Mouse (Mus musculus) hindbrain, embryonic 14.5 days (tissue): ENCODE data around the gene Olfr653. TPM values are rescaled to one million over a fixed set of nuclear protein-coding genes. Genes with fewer than 3 reads are reported as not detected.

ENCODE experiments used
- ATAC-seq: fragments of 200-750 bp; cut with Nextera tagmentation; 2 replicates; pipeline ENCODE4 v1.8.0; 2017; ENCODE audit warnings: moderate number of reproducible peaks, mild to moderate bottlenecking, moderate TSS enrichment, moderate library complexity; ENCODE audit not compliant: low FRiP score
- DNase-seq: peaks from one replicate; pipeline ENCODE4 v3.0.0-alpha.2; 2015; ENCODE audit warnings: low spot score
- H3K27ac ChIP-seq: fragments of 300-500 bp; sonication (generic); 2 replicates; pipeline ENCODE4 v1.5.1; 2014; ENCODE audit warnings: mild to moderate bottlenecking, moderate library complexity
- H3K27me3 ChIP-seq: fragments of 300-500 bp; sonication (generic); 2 replicates; pipeline ENCODE4 v1.6.1; 2014; ENCODE audit warnings: mild to moderate bottlenecking, low read length, mixed read lengths; ENCODE audit not compliant: control insufficient read depth, insufficient read depth
- H3K36me3 ChIP-seq: fragments of 300-500 bp; sonication (generic); replicated peaks from 2 replicates; pipeline ENCODE4 v1.6.1; 2014; ENCODE audit not compliant: control insufficient read depth, insufficient read depth
- H3K4me1 ChIP-seq: fragments of 300-500 bp; sonication (generic); replicated peaks from 2 replicates; pipeline ENCODE4 v1.6.1; 2014; ENCODE audit warnings: antibody characterized with exemption, low read length, mixed read lengths; ENCODE audit not compliant: control insufficient read depth, insufficient read depth
- H3K4me2 ChIP-seq: fragments of 300-500 bp; sonication (generic); replicated peaks from 2 replicates; pipeline ENCODE4 v1.6.1; 2014; ENCODE audit warnings: mild to moderate bottlenecking, moderate library complexity
- H3K4me3 ChIP-seq: fragments of 300-500 bp; sonication (generic); replicated peaks from 2 replicates; pipeline ENCODE4 v1.5.1; 2014; ENCODE audit warnings: mild to moderate bottlenecking, low read length
- H3K9ac ChIP-seq: fragments of 300-500 bp; sonication (generic); 2 replicates; pipeline ENCODE4 v1.6.1; 2014
- H3K9me3 ChIP-seq: fragments of 300-500 bp; sonication (generic); 2 replicates; pipeline ENCODE4 v1.6.1; 2016; ENCODE audit warnings: low read length; ENCODE audit not compliant: control insufficient read depth
- WGBS: fragments of 180-500 bp; shearing (Covaris S2); extraction: QIAGEN DNeasy Blood & Tissue Kit; methylation state at CpG from one replicate; pipeline ENCODE4 v1.1.7; 2014; 5-methylcytosine and 5-hydroxymethylcytosine counted together
- polyA plus RNA-seq: library from polyadenylated mRNA; unstranded; fragments of >200 nt; fragmentation: Nextera tagmentation; extraction: Ambion mirVana; gene quantifications from 2 replicates; pipeline ENCODE4 v1.2.1, GENCODE M21; 2014

Gene Olfr653
- polyA plus RNA-seq: 0.05 TPM in 1 of 2 replicates, not detected in the other

DNA sequence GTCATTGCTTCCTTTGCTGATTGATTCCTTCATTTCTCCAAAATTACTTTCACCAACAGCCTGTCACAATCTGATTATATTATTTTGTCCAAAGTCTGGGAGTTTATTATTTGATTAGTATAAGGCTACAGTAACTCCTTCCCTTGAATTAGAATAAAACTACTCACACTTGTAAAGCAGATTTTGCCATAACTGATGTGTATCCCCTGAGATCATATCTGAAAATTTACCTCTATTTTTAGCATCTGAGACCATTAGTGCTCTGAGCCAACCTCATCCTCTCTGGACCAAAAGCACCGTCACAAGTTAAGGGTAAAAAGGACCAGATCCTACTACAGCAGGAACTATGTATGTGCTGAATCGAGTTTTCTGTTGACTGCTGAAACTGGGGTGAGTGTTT lies at the start of gene Olfr653:
TSS of gene Olfr653 (plus strand) at position 301 of the 400 bp plus-strand sequence.
- H3K9me3 ChIP-seq: no peaks in the 10 kb centered on the region
- no peak for DNase-seq
- no peak within 1 kb of the TSS for H3K9ac ChIP-seq
- no peaks in the 10 kb centered on the region for H3K36me3 ChIP-seq
- H3K27ac ChIP-seq: no peak within 1 kb of the TSS
- no peaks in the 10 kb centered on the region for H3K4me1 ChIP-seq
- no peak for ATAC-seq
- WGBS: 77% methylated on average over 2 of the region's 2 CpGs
- H3K4me2 ChIP-seq: no peak within 1 kb of the TSS
- no peak within 1 kb of the TSS for H3K4me3 ChIP-seq
- H3K27me3 ChIP-seq: no peaks in the 10 kb centered on the region

GRCm38 (mm10) chr7:104549833-104550232 lies 27.3 kb upstream of the Olfr653 start, which contains the start of gene Olfr651:
Gene Olfr651, plus strand, starts transcription at chr7:104550133.
- H3K27me3 ChIP-seq: no peaks in the 10 kb centered on the region
- DNase-seq: no peak
- no peak within 1 kb of the TSS for H3K9ac ChIP-seq
- WGBS: 87% methylated on average over 5 of the region's 5 CpGs
- no peak within 1 kb of the TSS for H3K27ac ChIP-seq
- no peak for ATAC-seq
- no peaks in the 10 kb centered on the region for H3K4me1 ChIP-seq
- no peaks in the 10 kb centered on the region for H3K36me3 ChIP-seq
- H3K4me3 ChIP-seq: no peak within 1 kb of the TSS
- no peaks in the 10 kb centered on the region for H3K9me3 ChIP-seq
- H3K4me2 ChIP-seq: no peak within 1 kb of the TSS

- DNase-seq: no peak
Measured at GRCm38 (mm10) chr7:104552700-104553099, 24.4 kb upstream of the Olfr653 start.

GRCm38 (mm10) chr7:104560601-104561000 lies 16.5 kb upstream of the Olfr653 start, which contains the start of gene Olfr652:
Gene Olfr652, plus strand, starts transcription at chr7:104560901.
- H3K27me3 ChIP-seq: no peaks in the 10 kb centered on the region
- H3K4me2 ChIP-seq: no peak within 1 kb of the TSS
- no peaks in the 10 kb centered on the region for H3K36me3 ChIP-seq
- no peaks in the 10 kb centered on the region for H3K9me3 ChIP-seq
- ATAC-seq (no peak), DNase-seq (no peak)
- no peak within 1 kb of the TSS for H3K4me3 ChIP-seq
- H3K4me1 ChIP-seq: no peaks in the 10 kb centered on the region
- no peak within 1 kb of the TSS for H3K9ac ChIP-seq
- H3K27ac ChIP-seq: no peak within 1 kb of the TSS

More at GRCm38 (mm10) chr7:104552700-104553099, 24.4 kb upstream of the Olfr653 start:
- ATAC-seq: no peak
- Histone ChIP-seq H3K4me3 (no peak overlapping the region), H3K36me3 (no peaks in the 10 kb centered on the region), H3K9ac (no peak overlapping the region), H3K4me2 (no peak overlapping the region), H3K27ac (no peak overlapping the region), H3K4me1 (no peaks in the 10 kb centered on the region), H3K27me3 (no peaks in the 10 kb centered on the region), H3K9me3 (no peaks in the 10 kb centered on the region)
- 72% methylated on average over 1 of the region's 1 CpGs for WGBS

- H3K27me3 ChIP-seq: no peaks in the 10 kb centered on the region
- no peak for DNase-seq
- no peaks in the 10 kb centered on the region for H3K4me1 ChIP-seq
- no peak overlapping the region for H3K4me3 ChIP-seq
- no peak overlapping the region for H3K4me2 ChIP-seq
- no peaks in the 10 kb centered on the region for H3K36me3 ChIP-seq
- no peak overlapping the region for H3K9ac ChIP-seq
- H3K27ac ChIP-seq: no peak overlapping the region
- no peaks in the 10 kb centered on the region for H3K9me3 ChIP-seq
- no peak for ATAC-seq
- WGBS: 95% methylated on average over 4 of the region's 4 CpGs
Measured at GRCm38 (mm10) chr7:104580846-104581245, 3.7 kb downstream of the Olfr653 start.

GRCm38 (mm10) chr7:104581429-104581828 lies 4.3 kb downstream of the Olfr653 start:
- no peak for DNase-seq
- Histone ChIP-seq H3K27ac (no peak overlapping the region), H3K36me3 (no peaks in the 10 kb centered on the region), H3K4me3 (no peak overlapping the region), H3K9me3 (no peaks in the 10 kb centered on the region), H3K4me1 (no peaks in the 10 kb centered on the region), H3K9ac (no peak overlapping the region), H3K4me2 (no peak overlapping the region), H3K27me3 (no peaks in the 10 kb centered on the region)
- no peak for ATAC-seq
- 90% methylated on average over 4 of the region's 4 CpGs for WGBS

DNA sequence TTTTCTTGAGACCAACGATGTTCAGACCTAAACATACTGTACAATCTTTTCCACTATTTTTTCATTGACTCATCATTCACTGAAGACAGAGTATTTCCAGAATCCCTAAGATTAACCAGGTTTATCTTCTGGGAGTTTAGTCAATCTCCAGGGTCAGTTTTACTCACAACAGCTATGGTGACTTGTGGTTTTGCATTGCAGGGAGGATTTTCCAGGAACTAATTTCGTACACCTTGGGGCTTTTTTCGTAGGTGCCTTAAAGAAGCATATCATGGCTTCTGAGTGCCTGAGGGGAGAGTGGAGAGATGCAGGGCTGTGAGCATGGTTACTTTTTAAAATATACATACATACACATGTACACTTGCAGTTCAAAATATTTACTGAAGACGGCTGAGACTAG lies 9.6 kb downstream of the Olfr653 start, which contains the start of gene Olfr654:
TSS of gene Olfr654 (plus strand) at position 301 of the 400 bp plus-strand sequence.
- H3K9ac ChIP-seq: no peak within 1 kb of the TSS
- no peaks in the 10 kb centered on the region for H3K36me3 ChIP-seq
- H3K27me3 ChIP-seq: no peaks in the 10 kb centered on the region
- no peak within 1 kb of the TSS for H3K27ac ChIP-seq
- WGBS: 93% methylated on average over 4 of the region's 4 CpGs
- no peak within 1 kb of the TSS for H3K4me2 ChIP-seq
- ATAC-seq (no peak), DNase-seq (no peak)
- H3K4me1 ChIP-seq: no peaks in the 10 kb centered on the region
- H3K4me3 ChIP-seq: no peak within 1 kb of the TSS
- H3K9me3 ChIP-seq: no peaks in the 10 kb centered on the region

GRCm38 (mm10) chr7:104588274-104588673 lies 11.2 kb downstream of the Olfr653 start:
- Histone ChIP-seq H3K27me3 (no peaks in the 10 kb centered on the region), H3K9me3 (no peaks in the 10 kb centered on the region), H3K9ac (no peak overlapping the region), H3K36me3 (no peaks in the 10 kb centered on the region), H3K4me3 (no peak overlapping the region), H3K4me2 (no peak overlapping the region), H3K4me1 (no peaks in the 10 kb centered on the region), H3K27ac (no peak overlapping the region)
- ATAC-seq: no peak
- no peak for DNase-seq
- 86% methylated on average over 5 of the region's 5 CpGs for WGBS

GRCm38 (mm10) chr7:104601679-104602078 lies 24.6 kb downstream of the Olfr653 start, which contains the start of gene Olfr655:
Gene Olfr655, minus strand, starts transcription at chr7:104601779.
- 90% methylated on average over 2 of the region's 2 CpGs for WGBS

GRCm38 (mm10) chr7:104603173-104603572 lies 26.1 kb downstream of the Olfr653 start:
- 7% methylated on average over 3 of the region's 3 CpGs for WGBS
- Histone ChIP-seq H3K9ac (no peak overlapping the region), H3K4me2 (no peak overlapping the region), H3K4me1 (no peaks in the 10 kb centered on the region), H3K27me3 (no peaks in the 10 kb centered on the region), H3K27ac (no peak overlapping the region), H3K4me3 (no peak overlapping the region), H3K9me3 (no peaks in the 10 kb centered on the region), H3K36me3 (no peaks in the 10 kb centered on the region)
- peak; percentile 30 for DNase-seq
- ATAC-seq: no peak

More at GRCm38 (mm10) chr7:104601679-104602078, 24.6 kb downstream of the Olfr653 start, which contains the start of gene Olfr655:
- Histone ChIP-seq H3K36me3 (no peaks in the 10 kb centered on the region), H3K4me1 (no peaks in the 10 kb centered on the region), H3K4me3 (no peak within 1 kb of the TSS), H3K9ac (no peak within 1 kb of the TSS), H3K27ac (no peak within 1 kb of the TSS), H3K9me3 (no peaks in the 10 kb centered on the region), H3K4me2 (no peak within 1 kb of the TSS), H3K27me3 (no peaks in the 10 kb centered on the region)
- no peak for DNase-seq
- ATAC-seq: no peak
